Mouse (Mus musculus): ENCODE measurements at regions not wholly inside any gene's neighbourhood (a gene's known extent, or its start where the extent isn't known, plus 50 kb on each side); places are given as distances from the start of the nearest gene placed in this dataset.

GRCm38 (mm10) chr10:95090035-95090434 is 145.4 kb upstream of the Plxnc1 start:
- H3K4me1 ChIP-seq (ENCODE audit: control insufficient read depth, insufficient read depth, low read length), result 0 out of 2 replicates have a peak, but pooled peaks cover 1% of the 10 kb centered on the region
- TF ChIP-seq CTCF (IDR thresholded peaks at IDR 0.05; ENCODE audit: extremely low read depth, insufficient read depth, low read length) (no peak), POLR2A (IDR thresholded peaks at IDR 0.05; ENCODE audit: extremely low read depth, insufficient read depth, low read length) (no peak)
- H3K4me3 ChIP-seq (ENCODE audit: insufficient read depth, low read length), result no peak overlapping the region
- no peak overlapping the region for H3K27ac ChIP-seq (ENCODE audit: insufficient read depth, low read length)

GRCm38 (mm10) chr10:95087864-95088570 is 143.4 kb upstream of the Plxnc1 start:
- TF ChIP-seq POLR2A (IDR thresholded peaks at IDR 0.05; ENCODE audit: extremely low read depth, insufficient read depth, low read length), result no peak
- TF ChIP-seq CTCF (IDR thresholded peaks at IDR 0.05; ENCODE audit: extremely low read depth, insufficient read depth, low read length), result peak; percentile 85
- H3K4me1 ChIP-seq (ENCODE audit: control insufficient read depth, insufficient read depth, low read length), result 0 out of 2 replicates have a peak, but pooled peaks cover 1% of the 10 kb centered on the region
- no peak overlapping the region for H3K27ac ChIP-seq (ENCODE audit: insufficient read depth, low read length)
- no peak overlapping the region for H3K4me3 ChIP-seq (ENCODE audit: insufficient read depth, low read length)

DNA sequence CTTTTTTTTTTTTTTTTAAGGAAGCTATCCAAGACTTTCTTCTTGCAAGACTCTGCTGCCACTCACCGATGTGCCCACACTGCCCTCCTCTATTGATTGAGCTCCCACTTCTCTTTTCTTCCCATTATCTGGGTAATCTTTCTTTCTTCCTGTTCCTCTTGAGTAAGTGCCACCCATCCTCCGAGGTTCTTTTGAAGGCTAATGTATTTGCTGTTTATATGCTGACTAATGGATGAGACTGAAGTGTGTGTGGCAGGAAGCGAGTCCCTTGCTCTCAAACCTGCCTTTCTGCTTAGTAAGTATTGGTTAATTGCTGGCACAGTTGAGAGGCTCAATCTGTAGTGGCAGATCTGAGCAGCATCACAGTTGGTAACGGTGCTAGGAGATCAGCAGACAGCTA is 142.1 kb upstream of the Plxnc1 start:
- TF ChIP-seq CTCF (IDR thresholded peaks at IDR 0.05; ENCODE audit: extremely low read depth, insufficient read depth, low read length), result no peak
- TF ChIP-seq POLR2A (IDR thresholded peaks at IDR 0.05; ENCODE audit: extremely low read depth, insufficient read depth, low read length), result no peak
- Histone ChIP-seq H3K4me1 (ENCODE audit: control insufficient read depth, insufficient read depth, low read length) (peaks cover 1% of the 10 kb centered on the region; the same call in 1 of the 2 replicates), H3K27ac (ENCODE audit: insufficient read depth, low read length) (no peak overlapping the region), H3K4me3 (ENCODE audit: insufficient read depth, low read length) (no peak overlapping the region)

DNA sequence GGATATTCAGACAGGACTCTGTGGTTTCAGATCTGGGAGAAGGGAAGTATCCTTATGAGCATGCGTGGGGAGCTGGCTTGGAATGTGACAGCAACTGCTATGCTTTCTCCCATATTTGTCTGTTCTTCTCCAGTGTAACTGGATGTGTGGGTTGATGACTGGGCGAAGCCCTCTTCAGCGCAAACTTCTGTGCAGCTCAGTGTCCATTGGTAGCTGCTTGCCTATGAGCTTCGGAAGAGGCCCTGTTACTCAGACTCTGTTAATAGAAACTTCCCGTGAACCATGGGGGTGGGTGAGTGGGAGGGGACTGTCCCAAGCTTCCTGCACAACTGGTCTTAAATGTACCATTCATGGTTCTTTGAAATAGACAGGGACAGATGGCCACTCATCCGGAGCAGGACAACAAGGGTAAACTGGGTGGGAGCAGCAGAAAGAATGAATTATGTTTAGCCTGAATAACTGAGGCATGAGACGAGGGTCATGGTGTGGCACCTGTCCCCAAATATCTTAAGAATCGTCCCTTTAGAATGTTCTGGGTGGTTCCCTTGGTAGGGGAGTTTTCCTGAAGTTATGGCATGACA is 141.1 kb upstream of the Plxnc1 start:
- Histone ChIP-seq H3K4me3 (ENCODE audit: insufficient read depth, low read length) (no peak overlapping the region), H3K27ac (ENCODE audit: insufficient read depth, low read length) (no peak overlapping the region), H3K4me1 (ENCODE audit: control insufficient read depth, insufficient read depth, low read length) (peaks cover 1% of the 10 kb centered on the region; the same call in 1 of the 2 replicates)
- TF ChIP-seq CTCF (IDR thresholded peaks at IDR 0.05; ENCODE audit: extremely low read depth, insufficient read depth, low read length) (no peak), POLR2A (IDR thresholded peaks at IDR 0.05; ENCODE audit: extremely low read depth, insufficient read depth, low read length) (no peak)

DNA sequence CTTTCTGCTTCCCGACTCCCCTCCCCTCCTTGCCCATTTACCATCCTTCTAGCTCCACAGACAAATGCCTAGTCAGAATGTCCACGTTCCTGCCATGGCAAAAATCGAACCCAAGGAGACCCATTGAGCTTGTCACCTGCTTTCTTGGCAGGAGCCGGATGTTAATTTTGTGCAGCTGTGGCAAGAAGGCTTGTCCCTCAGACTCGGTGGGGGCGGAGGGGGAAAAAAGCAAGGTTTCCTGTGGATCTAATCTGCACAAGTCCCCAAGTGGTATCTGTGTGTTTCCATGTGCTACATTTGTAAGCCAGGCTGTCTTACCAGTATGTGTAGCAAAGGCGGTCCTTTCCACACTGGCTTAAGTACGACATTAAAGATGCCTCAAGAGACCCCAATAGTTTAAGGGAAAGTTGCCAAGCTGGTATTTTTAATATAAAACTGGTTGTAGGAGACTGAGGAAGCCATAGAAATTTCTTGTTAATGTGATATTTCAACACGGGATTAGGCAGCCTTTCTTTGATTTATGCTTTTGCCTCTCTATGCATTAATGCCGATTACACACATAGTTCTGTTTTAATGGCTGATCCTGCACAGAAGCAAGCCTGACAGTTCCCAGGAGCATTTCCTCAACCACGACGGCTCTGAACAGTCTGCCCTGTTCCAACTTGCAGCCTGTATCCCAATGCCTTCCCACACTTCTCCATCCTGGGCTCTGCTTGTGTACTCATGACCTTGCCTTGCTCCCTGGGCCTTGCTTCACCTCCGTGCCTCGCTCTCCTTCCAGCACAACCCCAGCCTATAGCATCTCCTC is 138.9 kb upstream of the Plxnc1 start:
- TF ChIP-seq CTCF (IDR thresholded peaks at IDR 0.05; ENCODE audit: extremely low read depth, insufficient read depth, low read length) (no peak), POLR2A (IDR thresholded peaks at IDR 0.05; ENCODE audit: extremely low read depth, insufficient read depth, low read length) (no peak)
- Histone ChIP-seq H3K4me1 (ENCODE audit: control insufficient read depth, insufficient read depth, low read length) (peaks cover 1% of the 10 kb centered on the region; the same call in 1 of the 2 replicates), H3K4me3 (ENCODE audit: insufficient read depth, low read length) (no peak overlapping the region), H3K27ac (ENCODE audit: insufficient read depth, low read length) (no peak overlapping the region)

DNA sequence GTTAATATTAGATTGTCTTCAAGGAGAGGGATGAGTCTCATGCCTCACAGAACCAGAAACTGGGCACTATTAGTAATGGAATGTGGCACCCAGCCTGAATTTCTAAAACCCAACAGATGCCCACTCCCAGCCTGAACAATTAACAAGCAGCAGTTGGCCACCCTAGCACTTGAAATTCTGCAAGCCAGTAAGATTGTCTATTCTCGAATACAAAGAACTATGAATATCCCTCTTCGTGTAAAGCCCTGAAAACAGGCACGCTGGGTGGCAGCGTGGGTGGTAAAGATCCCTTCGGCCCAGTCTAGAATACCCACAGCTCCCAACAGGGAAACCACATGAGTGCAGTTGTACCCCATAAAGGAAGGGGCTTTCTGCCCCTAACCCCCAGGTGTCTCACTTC is 138.0 kb upstream of the Plxnc1 start:
- H3K27ac ChIP-seq (ENCODE audit: insufficient read depth, low read length), result no peak overlapping the region
- H3K4me3 ChIP-seq (ENCODE audit: insufficient read depth, low read length), result no peak overlapping the region
- peaks cover 1% of the 10 kb centered on the region; the same call in 1 of the 2 replicates for H3K4me1 ChIP-seq (ENCODE audit: control insufficient read depth, insufficient read depth, low read length)
- TF ChIP-seq CTCF (IDR thresholded peaks at IDR 0.05; ENCODE audit: extremely low read depth, insufficient read depth, low read length) (no peak), POLR2A (IDR thresholded peaks at IDR 0.05; ENCODE audit: extremely low read depth, insufficient read depth, low read length) (no peak)

GRCm38 (mm10) chr10:95079979-95080378 is 135.3 kb upstream of the Plxnc1 start:
- H3K27ac ChIP-seq (ENCODE audit: insufficient read depth, low read length), result no peak overlapping the region
- H3K4me1 ChIP-seq (ENCODE audit: control insufficient read depth, insufficient read depth, low read length), result peaks cover under 1% of the 10 kb centered on the region; the same call in 1 of the 2 replicates
- TF ChIP-seq CTCF (IDR thresholded peaks at IDR 0.05; ENCODE audit: extremely low read depth, insufficient read depth, low read length) (no peak), POLR2A (IDR thresholded peaks at IDR 0.05; ENCODE audit: extremely low read depth, insufficient read depth, low read length) (no peak)
- H3K4me3 ChIP-seq (ENCODE audit: insufficient read depth, low read length), result no peak overlapping the region

DNA sequence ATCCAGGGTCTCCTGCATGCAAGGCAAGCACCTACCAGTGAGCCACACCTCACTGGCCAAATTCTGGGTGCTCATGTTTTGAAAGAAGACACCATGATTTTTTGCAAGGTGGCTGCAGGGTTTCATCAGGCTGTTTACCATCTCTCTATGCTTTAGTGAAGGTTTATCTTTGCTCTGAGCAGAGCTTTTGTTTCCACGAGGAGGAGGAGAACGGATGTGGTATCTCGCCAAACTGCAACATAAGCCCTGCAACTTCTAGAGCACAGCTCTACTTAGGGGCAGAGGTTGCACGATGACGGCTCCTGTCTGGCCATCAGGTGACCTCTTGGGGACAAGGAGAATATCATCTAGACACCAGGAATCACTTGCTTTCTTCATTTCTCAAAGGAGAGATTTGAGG is 131.8 kb upstream of the Plxnc1 start:
- peaks cover 3% of the 10 kb centered on the region; the same call in 1 of the 2 replicates for H3K4me1 ChIP-seq (ENCODE audit: control insufficient read depth, insufficient read depth, low read length)
- no peak overlapping the region for H3K4me3 ChIP-seq (ENCODE audit: insufficient read depth, low read length)
- TF ChIP-seq POLR2A (IDR thresholded peaks at IDR 0.05; ENCODE audit: extremely low read depth, insufficient read depth, low read length) (no peak), CTCF (IDR thresholded peaks at IDR 0.05; ENCODE audit: extremely low read depth, insufficient read depth, low read length) (no peak)
- H3K27ac ChIP-seq (ENCODE audit: insufficient read depth, low read length), result no peak overlapping the region

DNA sequence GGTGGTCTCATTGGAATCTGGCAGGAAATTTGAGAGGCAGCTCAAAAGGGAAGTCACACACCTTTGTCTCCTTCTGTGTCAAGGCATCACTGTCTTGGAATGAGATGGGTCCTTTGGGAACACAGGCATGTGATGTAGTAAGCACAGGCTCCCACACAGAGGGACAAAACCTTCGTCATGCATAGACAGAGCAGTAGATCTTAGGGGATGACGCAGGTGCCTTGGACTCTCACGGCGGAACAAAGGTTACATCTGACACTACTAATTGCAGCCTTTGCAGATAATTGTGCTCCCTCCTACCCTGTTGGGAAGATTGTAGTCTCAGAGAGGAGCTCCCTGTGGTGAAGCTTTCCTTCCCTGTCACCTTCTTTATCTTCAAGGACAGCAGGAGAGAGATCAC is 131.3 kb upstream of the Plxnc1 start:
- H3K4me1 ChIP-seq (ENCODE audit: control insufficient read depth, insufficient read depth, low read length), result peaks cover 3% of the 10 kb centered on the region; the same call in 1 of the 2 replicates

More for the DNA sequence above, 131.3 kb upstream of the Plxnc1 start:
- Histone ChIP-seq H3K4me3 (ENCODE audit: insufficient read depth, low read length) (no peak overlapping the region), H3K27ac (ENCODE audit: insufficient read depth, low read length) (no peak overlapping the region)
- no peak for TF ChIP-seq CTCF (IDR thresholded peaks at IDR 0.05; ENCODE audit: extremely low read depth, insufficient read depth, low read length)
- no peak for TF ChIP-seq POLR2A (IDR thresholded peaks at IDR 0.05; ENCODE audit: extremely low read depth, insufficient read depth, low read length)

Measured in cortical plate, adult 2 months (tissue).